Mouse (Mus musculus) urinary bladder, postnatal 4 days (tissue): ENCODE measurements around the gene Il17rc.

Source experiments
- DNase-seq, 2 experiments: peaks; one replicate each; pipeline ENCODE4 v3.0.0; 2021 to 2022; ENCODE audit warnings: low spot score in 2 of 2

The Il17rc gene

DNA sequence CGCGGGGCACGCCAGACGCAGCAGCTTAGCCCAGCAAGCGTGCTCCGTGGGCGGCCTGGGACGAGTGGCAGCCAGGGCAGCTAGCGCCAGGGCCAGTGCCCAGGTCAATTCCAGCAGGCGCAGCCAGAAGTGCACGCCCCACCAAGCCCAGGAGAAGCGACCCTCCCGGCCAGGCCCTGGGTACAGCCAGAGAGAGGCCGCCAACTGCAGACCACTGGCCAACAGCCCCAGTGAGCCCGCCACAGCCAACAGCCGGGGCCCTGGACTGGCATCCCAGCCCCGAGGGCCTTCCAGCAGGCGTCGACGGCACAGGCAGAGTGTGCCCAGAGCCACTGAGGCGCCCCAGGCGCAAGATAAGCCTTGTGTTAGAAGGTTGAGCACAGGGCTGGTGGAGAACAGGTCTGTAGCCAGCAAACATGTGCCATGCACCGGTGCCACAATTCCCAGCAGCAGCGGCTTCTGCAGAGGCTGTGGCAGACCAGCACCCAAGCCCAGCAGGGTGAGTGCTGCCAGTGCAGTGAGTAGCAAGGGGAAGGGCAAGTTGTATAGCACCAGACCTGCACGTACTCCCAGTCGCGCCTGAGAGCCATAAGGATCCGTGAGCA, 23.9 kb downstream of the Il17rc start:
- DNase-seq: no peak

DNA sequence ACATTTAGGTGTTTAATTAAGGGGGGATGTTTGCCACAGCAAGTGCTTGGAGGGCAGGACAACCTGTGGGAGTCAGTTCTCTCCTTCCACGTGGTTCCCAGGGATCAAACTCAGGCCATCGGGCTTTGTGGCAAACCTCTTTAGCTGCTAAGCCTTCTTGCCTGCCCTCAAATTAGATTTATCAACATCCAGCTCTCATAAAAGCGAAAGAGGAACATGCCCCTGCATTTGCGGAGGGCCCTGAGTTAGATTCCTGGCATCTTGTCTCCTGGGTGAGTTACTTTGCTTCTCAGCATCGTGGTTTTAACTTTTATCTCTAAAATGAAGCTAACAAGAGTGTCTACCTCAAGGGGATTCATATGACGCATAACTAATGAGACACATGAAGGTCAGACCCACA, 28.1 kb downstream of the Il17rc start:
- DNase-seq: no peak

DNA sequence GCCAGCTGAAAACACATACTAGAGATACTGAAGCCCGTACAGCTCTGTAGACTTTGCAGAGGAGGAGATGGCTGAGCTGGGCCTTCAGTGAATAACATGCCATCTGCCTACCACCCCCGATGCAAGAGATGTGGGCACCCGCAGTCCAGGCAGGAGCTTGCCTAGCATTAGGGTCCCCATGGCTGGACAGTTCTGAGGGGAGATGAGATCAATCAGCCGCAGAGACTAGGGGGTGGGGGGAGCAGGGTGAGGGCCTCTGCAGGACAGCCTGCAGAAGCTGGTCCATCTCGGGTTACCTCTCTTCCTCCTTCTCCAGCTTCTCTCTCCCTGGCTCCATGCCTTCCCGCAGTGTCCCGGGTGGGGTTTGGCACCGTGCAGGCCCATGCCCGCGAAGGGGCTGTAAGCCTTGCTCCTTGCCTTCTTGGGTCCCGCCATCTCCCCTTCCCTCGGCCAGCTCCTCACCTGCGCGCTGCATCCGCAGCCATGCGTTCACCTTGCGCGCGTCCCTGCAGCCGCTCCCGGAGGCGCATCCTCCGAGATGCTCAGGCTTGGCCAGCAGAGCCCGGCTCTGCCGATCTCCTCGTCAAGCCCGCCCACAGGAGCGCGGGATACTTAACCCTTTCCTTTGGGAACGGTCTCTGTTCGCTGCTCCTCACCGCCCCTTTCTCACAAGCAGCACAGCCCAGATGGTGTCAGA, 30.3 kb downstream of the Il17rc start, which contains the start of gene Prrt3:
Gene Prrt3, minus strand, starts transcription at position 544 of the 697 bp plus-strand sequence.
- DNase-seq: no peak

DNA sequence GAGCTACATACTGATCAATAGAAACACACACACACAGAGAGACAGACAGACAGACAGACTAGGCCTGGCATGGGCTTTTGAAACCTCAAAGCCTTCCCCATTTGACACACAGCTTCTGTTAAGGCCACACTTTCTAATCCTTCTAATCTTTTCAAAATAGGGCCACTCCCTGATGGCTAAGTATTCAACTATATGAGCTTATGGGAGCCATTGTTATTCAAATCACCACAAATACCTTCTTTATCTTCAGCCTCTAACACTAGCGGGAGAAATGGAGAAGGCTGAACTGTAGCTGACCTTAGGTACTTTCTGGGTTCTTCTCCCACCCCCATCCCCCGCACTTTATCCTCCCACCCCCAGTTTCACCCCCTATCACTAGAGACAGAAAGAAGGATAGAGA, 31.6 kb downstream of the Il17rc start:
- no peak for DNase-seq

DNA sequence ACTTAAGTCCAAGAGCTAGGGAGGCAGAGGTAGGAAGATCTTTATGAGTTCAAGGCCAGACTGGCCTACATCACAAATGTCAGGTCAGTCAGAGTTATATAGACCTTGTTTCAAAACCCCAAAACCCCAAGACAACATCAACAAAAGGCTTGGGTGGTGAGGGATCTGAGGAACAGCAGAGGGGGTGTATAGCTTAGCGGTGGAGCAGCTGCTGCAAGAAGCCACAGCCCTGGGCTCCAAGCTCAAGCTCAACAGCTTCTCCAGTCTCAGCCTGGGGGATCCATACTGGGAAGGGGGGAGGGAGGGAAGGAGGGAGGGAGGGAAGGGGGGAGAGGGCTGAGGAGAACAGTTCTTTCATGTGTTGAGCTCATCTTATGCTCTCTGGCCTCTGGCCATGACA, 34.5 kb downstream of the Il17rc start:
- DNase-seq: no peak

DNA sequence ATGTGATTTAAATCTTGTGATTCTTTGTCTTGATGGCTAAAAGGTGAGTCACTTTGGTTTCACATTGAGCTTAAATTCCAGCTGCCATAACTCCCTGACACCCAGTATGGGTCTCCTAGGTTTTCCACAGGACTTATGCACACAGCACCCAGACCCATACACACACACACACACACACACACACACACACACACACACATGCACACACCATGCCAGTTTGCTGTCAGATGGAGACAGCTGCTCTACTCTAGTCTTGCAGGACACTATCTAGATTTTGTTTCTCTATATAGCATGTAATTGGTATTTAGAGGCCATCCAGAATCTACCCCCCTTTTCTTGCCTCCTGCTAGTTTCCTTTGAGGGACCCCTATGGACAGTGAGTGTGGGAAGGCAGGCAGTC, 35.9 kb downstream of the Il17rc start:
- DNase-seq: no peak

DNA sequence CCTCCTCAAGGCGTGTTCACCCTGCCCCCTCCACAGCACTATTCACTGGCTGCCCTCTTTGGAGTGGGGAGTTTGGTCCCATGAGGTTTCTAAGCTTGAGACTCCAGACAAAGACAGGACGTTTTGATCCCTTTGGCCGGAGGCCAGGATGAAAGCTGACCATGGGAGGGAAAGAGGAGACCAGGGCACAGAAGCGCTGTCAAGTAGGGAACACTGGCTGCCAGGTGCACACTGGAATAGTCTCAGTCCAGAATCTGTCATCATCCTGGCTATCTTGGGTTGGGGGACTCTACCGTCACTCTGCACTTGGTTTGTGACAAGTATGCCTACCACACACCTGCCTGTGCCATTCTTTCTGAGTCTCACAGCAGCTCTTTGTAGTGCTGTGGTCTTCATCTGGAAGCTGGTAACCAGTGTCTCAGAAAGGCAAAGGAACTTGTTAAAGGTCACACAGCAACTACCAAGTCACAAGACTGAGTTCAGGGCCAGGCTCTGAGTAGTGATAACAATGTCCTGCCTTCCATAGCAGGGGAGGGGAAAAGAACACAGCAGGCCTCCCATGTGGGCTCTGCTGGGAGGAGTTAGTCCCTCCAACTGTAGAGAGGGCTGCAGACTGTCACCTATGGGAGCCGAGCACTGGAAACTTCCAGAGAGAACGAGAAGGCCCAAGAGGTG, 37.2 kb downstream of the Il17rc start:
- DNase-seq: no peak

DNA sequence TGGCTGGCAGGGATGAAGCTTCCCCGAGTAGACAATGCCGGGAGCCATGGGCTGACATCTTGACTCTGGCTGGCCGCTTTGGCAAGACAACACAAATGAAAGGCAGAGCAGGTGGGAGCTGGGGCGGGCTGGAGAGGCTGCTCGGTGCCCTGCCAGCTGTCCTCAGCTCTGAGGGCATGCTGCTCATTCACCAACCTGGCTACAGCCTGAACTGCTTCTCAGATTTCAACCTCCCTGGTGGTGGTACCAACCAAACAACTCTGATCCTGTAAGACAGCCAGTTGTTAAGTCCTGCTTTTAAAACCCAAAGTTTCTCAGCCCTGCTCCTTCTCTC, 37.7 kb downstream of the Il17rc start:
- no peak for DNase-seq

DNA sequence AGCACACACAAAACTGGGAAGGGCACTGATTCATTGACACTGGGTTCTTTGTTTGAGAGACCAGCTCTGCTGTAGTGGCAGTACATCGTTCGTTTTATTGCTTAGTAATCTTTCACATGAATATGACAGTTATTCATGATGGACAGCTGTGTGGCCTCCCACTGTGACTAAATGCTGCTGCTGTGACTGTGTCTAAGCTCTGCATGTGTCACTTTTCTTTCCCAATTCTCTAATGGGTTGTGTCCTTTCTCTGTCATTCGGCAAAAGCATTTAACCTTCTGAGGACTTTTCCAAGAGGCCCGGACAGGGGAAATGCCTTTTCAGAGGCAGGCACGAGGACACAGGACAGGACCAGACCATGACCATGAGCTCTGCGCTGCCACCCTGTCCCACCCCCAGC, 42.7 kb downstream of the Il17rc start:
- no peak for DNase-seq

DNA sequence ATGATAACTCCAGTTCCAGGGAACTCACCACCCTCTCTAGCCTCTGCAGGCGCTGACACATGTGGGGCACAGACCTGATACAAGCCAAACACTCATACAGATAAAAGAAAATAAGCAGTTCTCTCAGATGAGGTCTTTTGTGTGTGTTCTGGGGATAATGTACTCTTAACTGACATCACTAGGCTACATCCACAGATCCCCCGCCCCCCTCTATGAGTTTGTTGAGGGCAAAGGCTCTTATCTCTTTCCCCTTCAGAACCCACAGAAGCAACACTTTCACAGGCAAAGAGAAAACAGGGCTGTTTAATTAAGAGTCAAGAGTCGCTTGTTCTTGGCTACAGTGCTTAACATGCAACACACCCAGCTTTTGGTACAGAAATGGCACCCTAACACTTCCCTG, 43.4 kb downstream of the Il17rc start:
- no peak for DNase-seq

DNA sequence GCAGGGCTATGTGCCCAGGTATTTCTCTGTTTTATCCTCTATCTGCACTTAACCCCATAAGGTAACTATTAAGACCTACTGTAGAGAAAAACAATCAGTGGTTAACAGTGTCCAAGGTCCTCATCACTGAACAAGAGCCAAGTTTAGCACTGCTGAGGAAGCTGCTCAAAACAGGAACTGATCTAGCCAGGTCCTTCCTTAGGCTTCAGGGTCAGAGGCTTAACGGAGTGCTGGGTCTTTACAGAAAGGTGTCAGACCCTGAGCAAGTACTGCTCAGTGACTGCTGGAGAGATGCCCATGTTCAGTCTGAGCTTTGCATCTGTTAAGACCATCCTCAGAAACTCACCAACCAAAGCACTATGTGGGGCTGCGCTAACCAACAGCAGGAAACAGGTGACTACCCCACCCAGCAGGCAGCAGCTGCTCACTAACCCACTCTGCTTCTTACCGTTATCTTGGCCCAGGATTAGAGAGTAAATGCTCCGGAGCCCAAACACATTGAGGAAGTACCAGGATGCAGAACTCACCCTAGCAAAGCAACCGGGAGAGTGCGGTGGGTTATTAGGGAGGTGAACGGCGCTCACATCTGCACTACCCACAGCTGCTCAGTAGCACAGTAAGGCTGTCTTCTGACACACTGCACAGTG, 46.3 kb downstream of the Il17rc start:
- DNase-seq: no peak

DNA sequence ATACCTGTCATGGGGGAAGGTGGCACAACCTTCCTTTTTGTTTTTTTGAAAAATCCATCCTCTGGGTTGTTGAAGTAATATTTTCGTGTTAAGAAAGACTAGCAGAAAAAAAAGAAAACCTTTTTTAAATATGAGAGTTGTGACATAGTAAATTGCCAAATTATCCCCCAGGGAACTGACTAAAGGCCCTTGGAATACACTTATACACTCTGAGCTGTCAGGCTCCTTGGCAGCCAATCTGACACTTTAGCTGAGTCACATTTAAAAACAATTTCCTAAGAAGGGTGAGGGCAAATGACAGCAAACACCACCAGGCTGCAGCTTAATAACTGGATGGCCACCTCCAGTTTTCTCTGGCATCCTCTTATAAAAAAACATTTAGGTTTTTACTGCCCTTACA, 51.1 kb downstream of the Il17rc start:
- no peak for DNase-seq

DNA sequence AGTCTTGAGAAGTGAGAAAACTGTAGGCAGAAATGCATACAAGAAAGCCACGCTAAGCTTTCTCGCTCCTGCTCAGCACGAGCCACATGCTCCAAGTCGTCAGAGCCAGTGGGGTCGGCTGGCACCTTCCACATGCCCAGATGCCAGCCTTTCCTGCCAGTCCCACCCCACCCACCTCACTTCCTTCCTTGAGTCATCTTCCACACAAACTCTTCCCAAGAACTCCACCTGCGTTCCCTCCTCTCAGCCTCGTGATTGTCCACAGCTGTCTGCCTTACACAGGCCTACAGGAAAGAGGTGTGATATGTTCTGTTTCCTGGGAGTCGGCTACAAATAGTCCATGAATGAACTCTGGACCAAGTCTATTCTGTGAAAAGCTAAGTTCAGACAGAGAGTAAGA, 52.2 kb downstream of the Il17rc start:
- no peak for DNase-seq

DNA sequence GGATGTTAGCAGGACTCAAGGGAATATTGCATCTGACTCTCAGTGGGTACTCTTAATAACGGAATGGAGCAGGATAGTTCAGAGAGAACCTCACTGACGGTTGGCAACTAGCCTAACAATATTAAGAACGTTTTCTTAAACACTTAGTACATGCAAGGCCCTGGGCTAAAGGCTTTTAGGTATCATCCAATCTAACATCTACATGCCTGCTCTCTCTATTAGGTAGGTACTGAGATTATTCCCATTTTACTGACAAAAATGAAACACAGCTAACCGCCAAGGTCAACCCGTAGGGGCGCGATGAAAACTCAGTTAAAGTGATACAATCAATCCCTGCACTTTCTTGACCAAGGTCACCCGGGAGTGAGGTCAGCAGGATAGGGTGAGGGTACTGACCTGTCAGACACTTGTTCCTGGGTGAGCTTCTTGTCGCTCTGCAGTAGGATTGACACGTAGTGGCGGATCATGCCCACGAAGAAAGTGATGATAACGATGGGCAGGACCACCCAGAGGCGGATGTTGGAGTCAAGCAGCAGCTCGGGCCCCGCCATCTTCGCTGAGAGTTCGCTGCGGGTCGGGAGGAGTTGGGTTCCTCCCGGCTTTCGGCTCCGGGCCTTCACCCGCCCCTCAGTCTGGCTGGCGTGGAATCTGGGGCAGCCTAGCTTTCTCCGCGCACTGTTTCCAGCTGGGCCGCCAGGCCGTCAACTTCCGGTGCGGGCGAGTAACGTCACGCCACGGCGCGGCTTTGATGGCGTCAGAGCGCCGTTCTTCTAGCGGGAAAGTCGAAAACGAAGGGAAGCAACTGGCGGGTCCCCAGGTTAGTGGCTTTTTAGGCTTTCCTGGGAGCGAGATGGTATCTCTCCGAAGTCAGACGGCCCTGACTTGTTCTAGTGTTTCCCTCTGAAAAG, 60.0 kb downstream of the Il17rc start, which contains the start of the genes Emc3 and Fancd2:
Gene Emc3, minus strand, starts transcription at position 721 of the 908 bp plus-strand sequence.
Gene Fancd2, plus strand, starts transcription at position 751 of the 908 bp plus-strand sequence.
- DNase-seq: peak; percentile 86 to 94

DNA sequence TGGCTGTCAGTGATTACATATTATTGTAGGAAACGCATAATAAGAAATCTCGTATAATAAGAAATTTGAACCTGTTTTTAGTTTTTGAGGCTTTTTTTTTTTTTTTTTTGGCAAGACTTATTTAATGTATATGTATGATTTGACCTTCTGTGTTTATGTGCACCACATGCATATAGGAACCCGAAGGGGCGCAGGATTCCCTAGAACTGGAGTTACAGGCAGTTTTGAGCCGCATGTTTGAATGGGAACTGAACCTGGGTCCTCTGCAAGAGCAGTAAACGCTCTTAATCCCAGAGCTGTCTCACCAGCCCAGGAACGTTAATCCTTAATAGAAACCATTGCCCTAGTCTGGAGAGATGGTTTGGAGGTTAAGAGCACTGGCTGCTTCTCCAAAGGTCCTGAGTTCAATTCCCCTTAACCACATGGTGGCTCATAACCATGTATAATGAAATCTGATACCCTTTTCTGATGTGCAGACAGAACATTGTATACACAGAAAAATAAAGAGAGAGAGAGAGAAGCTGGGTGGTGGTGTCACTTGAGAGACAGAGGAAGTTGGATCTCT, 60.7 kb downstream of the Il17rc start:
- DNase-seq: no peak
